Comparison of ENCODE assay signal across 18 mouse cellular contexts in genomic region chr1:132343656-132344055, GRCm38 (mm10). TPM values are rescaled to one million over a fixed set of nuclear protein-coding genes. Genes with fewer than 3 reads are reported as not detected.
DNase-seq lines count a peak whose midpoint lies in the region; ATAC-seq lines count a peak whose summit lies in the region.
"Had no signal": no experiment of that assay in that cellular context is flagged by ENCODE, and none has a peak within 500 bp of the region (broad histone marks: within the 10 kb centered on the region; RNA-seq: fewer than 3 reads in every experiment).

No protein-coding gene starts in this region.

- WGBS in hindbrain, embryonic 12.5 days: 85% methylated on average over 1 of the region's 1 CpGs
- WGBS in hindbrain, embryonic 16.5 days: 88% methylated on average over 1 of the region's 1 CpGs

- H3K9me3 ChIP-seq in hindbrain, embryonic 12.5 days (replicated peaks): no peaks in the 10 kb centered on the region
- H3K9me3 ChIP-seq in hindbrain, embryonic 16.5 days (ENCODE audit: control insufficient read depth, low read length): no peaks in the 10 kb centered on the region
- H3K9me3 ChIP-seq: embryonic facial prominence, embryonic 13.5 days; forebrain, embryonic 12.5 days; G1E; heart, embryonic 12.5 days had no signal

- H3K36me3 ChIP-seq in hindbrain, embryonic 12.5 days: no peaks in the 10 kb centered on the region
- H3K36me3 ChIP-seq in hindbrain, embryonic 16.5 days (ENCODE audit: control insufficient read depth, insufficient read depth, low read length): no peaks in the 10 kb centered on the region
- H3K36me3 ChIP-seq: embryonic facial prominence, embryonic 13.5 days; forebrain, embryonic 12.5 days; heart, embryonic 12.5 days had no signal

- peak; percentile 51 to 56 for DNase-seq in spleen, postnatal 36 days (ENCODE audit: low spot score in 2 of 2)
- DNase-seq in spleen, adult 12 weeks (ENCODE audit: low spot score): no peak
- DNase-seq in left cerebral cortex, postnatal 4 days: no peak
- no peak for DNase-seq in cerebellum, adult 11 months
- DNase-seq: adrenal gland, adult 8-10 months; adrenal gland, postnatal 36 days; cerebellum, adult 18-20 months; cerebellum, adult 9-11 months; cerebellum, postnatal 36 days; gastrocnemius, postnatal 10 days had no signal

- H3K4me1 ChIP-seq in hindbrain, embryonic 12.5 days: no peaks in the 10 kb centered on the region
- H3K4me1 ChIP-seq in hindbrain, embryonic 16.5 days (ENCODE audit: control insufficient read depth, insufficient read depth, low read depth, low read length): no peaks in the 10 kb centered on the region
- H3K4me1 ChIP-seq: embryonic facial prominence, embryonic 13.5 days; forebrain, embryonic 12.5 days had no signal

- peak overlapping the region; percentile 24; the same call in 1 of the 2 replicates for H3K9ac ChIP-seq in hindbrain, embryonic 12.5 days
- H3K9ac ChIP-seq in hindbrain, embryonic 16.5 days (ENCODE audit: low read depth, low read length): no peak overlapping the region
- H3K9ac ChIP-seq: embryonic facial prominence, embryonic 13.5 days; forebrain, embryonic 12.5 days; heart, embryonic 12.5 days had no signal

- no peak overlapping the region for H3K27ac ChIP-seq in hindbrain, embryonic 12.5 days
- no peak overlapping the region for H3K27ac ChIP-seq in hindbrain, embryonic 16.5 days (ENCODE audit: low read depth, low read length)
- H3K27ac ChIP-seq: embryonic facial prominence, embryonic 13.5 days; forebrain, embryonic 12.5 days had no signal

- no peak overlapping the region for H3K4me2 ChIP-seq in hindbrain, embryonic 12.5 days (replicated peaks)
- no peak overlapping the region for H3K4me2 ChIP-seq in hindbrain, embryonic 16.5 days (ENCODE audit: low read length)
- H3K4me2 ChIP-seq: embryonic facial prominence, embryonic 13.5 days; forebrain, embryonic 12.5 days; heart, embryonic 12.5 days had no signal

- no peak overlapping the region for H3K4me3 ChIP-seq in hindbrain, embryonic 12.5 days
- no peak overlapping the region for H3K4me3 ChIP-seq in hindbrain, embryonic 16.5 days (ENCODE audit: low read length)
- H3K4me3 ChIP-seq: embryonic facial prominence, embryonic 13.5 days; forebrain, embryonic 12.5 days; heart, embryonic 12.5 days had no signal

- no peaks in the 10 kb centered on the region for H3K27me3 ChIP-seq in hindbrain, embryonic 12.5 days
- H3K27me3 ChIP-seq in hindbrain, embryonic 16.5 days (replicated peaks; ENCODE audit: control insufficient read depth, insufficient read depth, low read length): no peaks in the 10 kb centered on the region
- H3K27me3 ChIP-seq: embryonic facial prominence, embryonic 13.5 days; forebrain, embryonic 12.5 days; heart, embryonic 12.5 days had no signal

- intact Hi-C loops in left cerebral cortex, postnatal 4 days (cut with DNase I): no loop called here

- no peak for ATAC-seq in hindbrain, embryonic 12.5 days (ENCODE audit: low FRiP score)
- ATAC-seq in hindbrain, embryonic 16.5 days: no peak
- ATAC-seq in granulocyte monocyte progenitor cell, adult 5-6 weeks (replicated peaks; ENCODE audit: poor library complexity, severe bottlenecking): peak; percentile 54
- ATAC-seq: forebrain, embryonic 16.5 days had no signal

RNA-seq across cellular contexts. Expression of gene Nuak2, which starts 27.7 kb away (rescaled TPM):
- polyA plus RNA-seq in hindbrain, embryonic 12.5 days (2016; fragmentation: Nextera tagmentation; extraction: Ambion mirVana): 29.7 and 30.0 TPM in 2 replicates
- 11.1 and 12.8 TPM in 2 replicates for polyA plus RNA-seq in hindbrain, embryonic 16.5 days (2015; fragmentation: Nextera tagmentation; extraction: Ambion mirVana)
- total RNA-seq in granulocyte monocyte progenitor cell, adult 5-6 weeks (2014; fragmentation: Nextera tagmentation): 37.2 and 40.4 TPM in 2 replicates
- total RNA-seq in granulocyte monocyte progenitor cell, adult 5-6 weeks (2017): 19.3 and 21.7 TPM in 2 replicates
- total RNA-seq in left cerebral cortex, postnatal 4 days (2021): 1 to 10 TPM; 2.6 to 3.2 TPM
- polyA plus RNA-seq: G1E had no signal

RNA-seq across cellular contexts. Expression of gene Klhdc8a, which starts 45.2 kb away (rescaled TPM):
- polyA plus RNA-seq in hindbrain, embryonic 12.5 days (2016; fragmentation: Nextera tagmentation; extraction: Ambion mirVana): 5.1 and 5.3 TPM in 2 replicates
- 8.3 and 10.0 TPM in 2 replicates for polyA plus RNA-seq in hindbrain, embryonic 16.5 days (2015; fragmentation: Nextera tagmentation; extraction: Ambion mirVana)
- not detected in 2 replicates for total RNA-seq in granulocyte monocyte progenitor cell, adult 5-6 weeks (2014; fragmentation: Nextera tagmentation)
- total RNA-seq in granulocyte monocyte progenitor cell, adult 5-6 weeks (2017): not detected in 2 replicates
- 10 to 100 TPM in 1 of 2 experiments, 1 to 10 TPM in 1; 9.1 to 10.7 TPM for total RNA-seq in left cerebral cortex, postnatal 4 days (2021)
- polyA plus RNA-seq: G1E had no signal

RNA-seq across cellular contexts. Expression of gene Tmcc2, which starts 47.4 kb away (rescaled TPM):
- polyA plus RNA-seq in hindbrain, embryonic 12.5 days (2016; fragmentation: Nextera tagmentation; extraction: Ambion mirVana): 36.3 and 37.8 TPM in 2 replicates
- 26.6 and 35.5 TPM in 2 replicates for polyA plus RNA-seq in hindbrain, embryonic 16.5 days (2015; fragmentation: Nextera tagmentation; extraction: Ambion mirVana)
- 1.5 and 6.2 TPM in 2 replicates for total RNA-seq in granulocyte monocyte progenitor cell, adult 5-6 weeks (2014; fragmentation: Nextera tagmentation)
- 3.7 and 4.2 TPM in 2 replicates for total RNA-seq in granulocyte monocyte progenitor cell, adult 5-6 weeks (2017)
- 100 to 1,000 TPM; 128 to 133 TPM for total RNA-seq in left cerebral cortex, postnatal 4 days (2021)

Comparison
In these comparisons a context has a peak if more than half of its experiments do, and no peak if none do; other contexts are left out.
1. DNase-seq: peak in spleen, postnatal 36 days (2 of 2); none in spleen, adult 12 weeks (single experiment), left cerebral cortex, postnatal 4 days (single experiment) and cerebellum, adult 11 months (single experiment).
2. RNA of gene Nuak2, which starts 27.7 kb away (total RNA-seq): 19.3 to 40.4 TPM in granulocyte monocyte progenitor cell, adult 5-6 weeks; 2.6 to 3.2 TPM in left cerebral cortex, postnatal 4 days; every median in the first group is over 4 times any median in the second.
3. RNA of gene Klhdc8a, which starts 45.2 kb away (total RNA-seq): 9.1 to 10.7 TPM in left cerebral cortex, postnatal 4 days; not detected in granulocyte monocyte progenitor cell, adult 5-6 weeks; every median in the first group is over 10 times any median in the second.
4. RNA of gene Tmcc2, which starts 47.4 kb away (total RNA-seq): 128 to 133 TPM in left cerebral cortex, postnatal 4 days; 1.5 to 6.2 TPM in granulocyte monocyte progenitor cell, adult 5-6 weeks; every median in the first group is over 10 times any median in the second.